Mouse (Mus musculus): Measurements from ENCODE around the gene Runx2.

The Runx2 gene

DNA sequence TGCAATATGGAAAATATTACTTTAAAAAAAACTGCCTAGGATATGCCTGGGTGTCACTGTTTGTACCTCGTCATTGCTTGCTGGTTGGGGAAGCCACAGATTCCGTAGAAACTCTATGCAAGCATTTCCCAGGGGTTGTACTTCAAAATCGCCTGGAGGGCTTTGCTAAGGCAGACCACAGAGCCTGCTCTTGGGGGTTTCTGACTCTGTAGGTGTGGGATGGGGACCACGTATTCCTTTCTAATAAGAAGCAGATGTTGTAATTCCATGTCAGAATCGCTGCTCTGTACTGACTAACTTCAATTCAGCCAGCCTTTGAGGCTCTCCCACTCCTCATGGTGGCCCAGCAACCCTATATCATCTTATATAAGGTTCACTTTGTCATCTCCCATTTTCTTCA lies 46.1 kb downstream of the Runx2 start:
- DNase-seq (ENCODE audit: extremely low spot score) = no peak

DNA sequence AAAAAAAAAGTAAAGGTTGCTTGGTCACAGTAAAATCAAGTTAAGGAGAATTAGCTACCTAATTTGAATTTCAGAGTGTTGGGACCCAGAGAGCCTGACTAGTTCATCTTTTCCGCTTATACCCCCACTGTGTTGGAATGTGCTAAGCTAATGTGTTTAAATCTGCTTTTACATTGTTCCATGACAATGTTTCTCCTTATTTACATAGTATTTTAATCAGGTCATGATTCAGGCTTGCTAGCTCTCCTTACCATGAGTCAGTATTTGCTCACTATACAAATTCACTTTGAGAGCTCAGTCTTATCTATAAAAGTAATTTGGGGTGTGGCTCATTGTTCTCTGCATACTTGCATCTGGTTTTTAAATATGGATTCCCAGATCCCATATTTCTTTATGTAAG lies 47.2 kb downstream of the Runx2 start:
- DNase-seq (ENCODE audit: extremely low spot score) = no peak

DNA sequence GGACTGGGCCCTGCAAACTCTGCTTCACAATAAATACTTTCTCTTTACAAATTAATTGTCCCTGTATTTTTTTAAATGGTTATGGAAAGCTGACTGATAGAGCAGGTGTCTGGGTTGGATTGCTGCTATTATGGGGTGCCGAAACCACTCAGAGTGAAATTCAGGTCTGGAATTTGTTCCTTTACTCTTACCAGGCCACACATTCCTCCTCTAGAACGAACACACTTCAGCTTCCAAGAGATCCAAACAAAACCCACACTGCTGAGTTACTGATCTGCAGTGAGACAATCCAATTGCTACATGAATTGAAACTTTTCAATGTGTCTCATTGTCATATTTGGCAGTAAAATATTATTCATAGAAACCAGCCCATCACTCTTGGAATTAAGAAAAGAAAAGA lies 47.6 kb downstream of the Runx2 start:
- no peak for DNase-seq (ENCODE audit: extremely low spot score)

DNA sequence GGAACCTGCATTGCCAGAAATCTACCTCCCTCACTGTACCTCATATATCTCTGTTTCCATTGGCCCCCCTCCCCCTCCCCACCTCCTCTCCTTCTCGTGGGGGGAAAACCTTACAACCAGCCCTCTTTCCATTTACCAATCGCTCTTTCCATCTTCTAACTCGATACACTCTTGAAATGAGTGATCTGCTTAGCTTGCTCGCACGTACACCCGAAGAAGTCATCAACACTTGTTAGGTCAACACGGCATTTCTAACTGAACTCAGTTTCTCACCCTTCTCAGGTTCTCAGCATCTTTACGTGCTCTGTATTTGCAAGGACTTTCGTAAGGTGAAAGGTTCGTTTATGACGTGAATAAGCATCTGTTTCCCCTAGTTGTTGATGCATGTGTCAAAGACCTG lies 48.3 kb downstream of the Runx2 start:
- DNase-seq (ENCODE audit: extremely low spot score) = no peak

DNA sequence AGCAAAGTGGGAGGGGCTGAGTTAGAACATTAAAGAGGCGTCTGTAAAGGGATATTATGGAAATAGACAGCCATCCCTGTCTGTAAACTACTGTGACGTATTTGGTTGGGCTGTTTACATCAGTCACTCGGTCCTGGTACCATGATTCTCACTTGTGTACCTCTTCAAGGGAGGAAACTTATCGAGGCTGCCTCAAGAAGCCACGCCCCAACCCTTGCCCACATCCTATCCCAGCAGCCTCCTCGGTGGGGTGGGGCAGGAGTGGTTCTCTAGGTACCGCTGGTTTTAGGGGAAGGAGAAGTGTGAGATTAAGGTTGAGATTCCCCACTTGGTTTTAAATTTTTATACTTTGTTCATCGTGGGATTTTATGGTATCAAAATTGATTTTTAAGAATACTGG lies 69.2 kb downstream of the Runx2 start:
- DNase-seq (ENCODE audit: extremely low spot score) = no peak

DNA sequence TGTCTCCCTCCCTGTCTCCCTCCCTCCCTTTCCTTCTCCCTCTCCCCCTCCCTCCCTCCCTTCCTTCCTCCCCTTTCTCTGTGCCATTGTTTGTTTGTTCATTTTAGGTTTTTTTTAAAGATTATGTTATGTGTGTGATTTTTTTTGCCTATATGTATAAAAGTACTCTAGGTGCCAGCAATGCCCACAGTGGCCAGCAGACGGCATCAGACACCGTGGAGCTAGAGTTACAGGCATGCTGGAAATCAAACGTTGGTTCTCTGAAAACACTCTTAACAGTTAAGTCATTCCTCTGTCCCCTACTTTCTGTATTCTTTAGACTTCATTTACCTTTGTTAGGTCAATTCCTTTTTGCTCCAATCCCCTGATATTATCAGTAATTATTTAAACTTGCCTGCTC lies 70.8 kb downstream of the Runx2 start:
- DNase-seq (ENCODE audit: extremely low spot score) = no peak

DNA sequence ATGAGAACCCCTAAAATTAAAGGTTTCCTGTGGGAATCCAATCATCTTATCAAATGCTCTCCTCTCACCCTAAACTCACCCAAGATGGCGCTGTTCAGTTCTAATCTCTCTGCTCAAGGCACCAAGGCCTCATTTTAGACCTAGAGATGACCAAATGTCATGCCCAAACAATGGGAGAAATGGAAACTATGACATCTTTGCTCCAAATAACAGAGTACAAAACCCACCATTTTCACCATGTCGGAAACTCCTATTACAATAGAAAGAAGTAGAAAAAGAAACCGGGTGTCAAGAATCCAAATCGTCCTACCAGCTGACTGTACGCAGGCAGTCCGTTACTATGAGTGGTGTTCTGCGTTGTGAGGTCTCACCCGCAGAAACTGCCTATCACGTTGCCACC lies 72.4 kb downstream of the Runx2 start:
- DNase-seq (ENCODE audit: extremely low spot score) = no peak

DNA sequence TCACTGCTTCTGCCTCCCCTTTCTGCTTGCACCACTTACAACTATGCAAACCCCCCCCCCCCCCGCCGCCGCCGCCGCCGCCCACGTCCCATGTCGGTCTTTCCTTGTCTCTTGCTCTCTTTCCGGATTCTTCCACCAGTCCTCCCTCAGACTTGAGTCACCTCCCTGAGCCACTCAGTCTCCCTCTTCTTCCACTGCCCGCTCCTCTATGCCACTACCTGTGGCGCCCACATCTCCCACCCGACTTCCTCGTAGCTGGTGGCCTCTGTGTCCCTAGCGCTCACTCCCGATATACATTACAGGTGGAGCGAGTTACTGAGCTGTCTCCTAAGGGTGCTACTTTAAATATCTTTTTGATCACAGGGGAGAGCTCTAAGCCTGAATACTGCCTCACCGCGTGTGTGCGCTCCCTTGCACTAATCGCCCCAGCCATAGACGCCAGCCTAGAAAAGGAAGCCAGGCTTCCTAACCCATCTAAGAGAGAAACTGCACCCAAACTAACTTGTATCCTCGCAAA lies 76.4 kb downstream of the Runx2 start:
- DNase-seq (ENCODE audit: extremely low spot score) = peak; percentile 19

DNA sequence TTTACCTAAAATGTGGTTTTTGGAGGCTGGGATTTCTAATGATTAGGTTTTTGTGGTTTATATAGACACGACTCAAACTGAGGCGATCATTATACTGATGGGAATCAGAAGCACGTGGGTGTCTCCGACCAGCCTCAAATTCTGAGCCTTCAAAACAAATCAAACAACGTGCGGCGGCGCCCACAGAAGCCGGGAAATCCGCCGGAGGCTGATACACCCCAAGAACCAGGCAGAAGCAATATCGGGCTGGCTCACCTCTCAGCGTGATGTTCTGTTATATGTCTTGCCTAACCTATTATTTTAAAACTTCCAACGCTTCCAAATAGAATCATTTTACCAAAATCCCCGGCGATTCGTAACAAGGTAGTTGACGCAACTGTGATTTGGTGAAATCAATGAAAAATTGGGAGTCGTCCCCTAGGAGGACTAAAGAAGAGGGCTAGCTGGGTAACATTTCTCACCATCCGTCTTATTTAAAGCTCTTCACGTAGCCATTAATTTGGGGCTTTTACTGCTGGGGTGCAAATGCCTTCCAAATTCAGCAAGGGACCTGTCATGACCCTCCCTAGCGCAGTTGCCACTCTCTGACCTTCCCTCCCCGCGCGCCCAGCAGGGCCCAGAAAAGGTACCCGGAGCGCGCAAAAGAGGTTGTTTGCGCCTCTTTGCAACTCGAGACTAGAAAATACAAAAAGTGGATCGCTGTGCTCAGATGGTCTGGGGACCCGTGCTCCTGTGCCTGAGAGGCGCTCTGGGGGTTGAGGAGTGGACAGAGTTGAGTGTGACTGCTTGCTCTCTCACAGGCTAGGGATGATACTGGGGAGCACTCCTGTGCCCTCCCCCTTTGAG lies 77.1 kb downstream of the Runx2 start:
- peak; percentile 53 for DNase-seq (ENCODE audit: extremely low spot score)

DNA sequence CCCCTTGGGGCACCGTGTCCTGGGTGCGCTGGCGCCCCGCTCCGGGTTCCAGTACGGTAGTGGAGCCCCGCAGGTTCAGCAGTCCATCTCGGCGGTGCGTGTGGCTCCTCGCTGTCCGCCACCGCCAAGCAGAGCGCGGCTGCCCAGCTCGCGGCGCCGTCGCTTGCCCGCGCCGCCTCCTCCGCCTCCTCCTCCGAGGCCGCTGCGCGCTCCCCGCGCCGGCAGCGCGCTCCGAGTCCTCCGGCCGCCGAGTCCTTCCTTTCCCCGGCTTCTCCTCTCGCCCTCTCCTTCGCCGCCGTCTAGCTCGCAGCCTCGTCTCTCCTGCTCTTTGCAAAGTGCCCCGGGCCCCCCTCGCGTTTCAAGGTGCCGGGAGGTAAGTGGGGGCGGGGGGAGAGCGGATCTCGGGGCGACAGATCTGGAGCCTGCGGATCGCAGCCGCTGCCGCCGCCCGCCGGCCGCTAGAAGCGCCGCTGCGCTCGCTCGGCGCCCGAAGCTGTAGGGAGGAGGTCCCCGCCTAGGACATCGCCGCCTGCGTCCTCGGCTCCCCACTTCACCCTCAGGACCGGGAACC lies 78.5 kb downstream of the Runx2 start:
- peak; percentile 83 for DNase-seq (ENCODE audit: extremely low spot score)

DNA sequence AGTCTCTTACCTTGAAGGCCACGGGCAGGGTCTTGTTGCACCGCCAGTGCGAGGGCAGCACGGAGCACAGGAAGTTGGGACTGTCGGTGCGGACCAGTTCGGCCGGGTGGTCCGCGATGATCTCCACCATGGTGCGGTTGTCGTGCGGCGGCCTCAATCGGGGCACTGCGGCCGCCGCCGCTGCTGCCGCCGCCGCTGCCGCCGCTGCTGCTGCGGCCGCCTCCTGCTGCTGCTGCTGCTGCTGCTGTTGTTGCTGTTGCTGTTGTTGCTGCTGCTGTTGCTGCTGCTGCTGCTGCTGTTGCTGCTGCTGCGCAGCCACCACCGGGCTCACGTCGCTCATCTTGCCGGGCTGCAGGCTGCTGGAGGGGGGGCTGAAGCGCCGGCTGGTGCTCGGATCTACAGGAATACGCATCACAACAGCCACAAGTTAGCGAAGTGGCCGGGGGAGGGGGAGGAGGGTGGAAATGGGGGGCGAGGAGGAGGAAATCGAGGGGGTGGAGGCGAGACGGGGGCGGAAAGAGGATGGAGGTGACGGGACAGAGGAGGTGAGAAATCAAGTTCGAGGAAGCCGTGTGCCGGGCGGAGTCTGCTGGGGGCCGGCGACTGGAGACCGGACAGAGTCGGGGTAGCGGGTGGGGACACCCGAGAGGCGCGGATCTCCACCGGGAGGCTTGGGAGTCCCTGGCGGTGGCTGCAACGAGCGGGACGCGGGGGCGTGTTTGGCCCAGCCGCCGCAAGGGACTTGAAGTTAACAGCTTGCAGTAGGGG lies 79.2 kb downstream of the Runx2 start:
- peak; percentile 53 for DNase-seq (ENCODE audit: extremely low spot score)

DNA sequence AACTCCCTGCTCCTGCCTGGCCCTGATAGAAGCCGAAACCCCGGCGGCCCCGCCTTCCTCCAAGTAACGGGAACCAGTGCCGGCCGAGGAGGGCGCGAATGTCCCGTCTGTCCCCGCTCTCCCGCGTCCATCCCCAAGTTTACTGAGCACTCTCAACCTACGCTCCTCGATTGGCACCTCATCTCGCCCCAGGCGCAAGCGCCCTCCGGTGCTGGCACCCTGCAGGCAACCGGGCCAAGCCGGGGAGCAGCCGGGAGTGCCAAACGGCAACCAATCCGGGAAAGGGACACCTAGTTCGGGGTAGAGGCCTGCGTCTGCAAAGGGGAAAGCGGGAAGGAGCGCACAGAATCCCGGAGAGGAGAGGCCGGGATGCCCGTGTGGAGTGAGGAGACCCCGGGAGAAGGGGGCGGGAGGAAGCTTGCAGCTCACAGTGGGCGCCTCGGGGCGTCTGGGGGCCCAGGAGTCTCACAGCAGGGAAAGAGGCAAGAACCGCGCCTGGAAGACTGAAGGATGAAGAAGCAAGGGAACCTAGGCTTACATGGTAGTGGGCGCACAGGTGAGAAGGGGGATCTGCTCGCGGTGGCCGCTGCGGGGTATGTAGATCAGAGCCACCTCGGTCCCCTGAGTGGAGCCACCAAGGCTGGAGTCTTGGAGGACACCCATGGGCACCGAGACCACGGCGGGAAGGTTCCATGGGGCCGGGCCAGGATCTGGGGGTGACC lies 79.9 kb downstream of the Runx2 start:
- peak; percentile 71 for DNase-seq (ENCODE audit: extremely low spot score)

DNA sequence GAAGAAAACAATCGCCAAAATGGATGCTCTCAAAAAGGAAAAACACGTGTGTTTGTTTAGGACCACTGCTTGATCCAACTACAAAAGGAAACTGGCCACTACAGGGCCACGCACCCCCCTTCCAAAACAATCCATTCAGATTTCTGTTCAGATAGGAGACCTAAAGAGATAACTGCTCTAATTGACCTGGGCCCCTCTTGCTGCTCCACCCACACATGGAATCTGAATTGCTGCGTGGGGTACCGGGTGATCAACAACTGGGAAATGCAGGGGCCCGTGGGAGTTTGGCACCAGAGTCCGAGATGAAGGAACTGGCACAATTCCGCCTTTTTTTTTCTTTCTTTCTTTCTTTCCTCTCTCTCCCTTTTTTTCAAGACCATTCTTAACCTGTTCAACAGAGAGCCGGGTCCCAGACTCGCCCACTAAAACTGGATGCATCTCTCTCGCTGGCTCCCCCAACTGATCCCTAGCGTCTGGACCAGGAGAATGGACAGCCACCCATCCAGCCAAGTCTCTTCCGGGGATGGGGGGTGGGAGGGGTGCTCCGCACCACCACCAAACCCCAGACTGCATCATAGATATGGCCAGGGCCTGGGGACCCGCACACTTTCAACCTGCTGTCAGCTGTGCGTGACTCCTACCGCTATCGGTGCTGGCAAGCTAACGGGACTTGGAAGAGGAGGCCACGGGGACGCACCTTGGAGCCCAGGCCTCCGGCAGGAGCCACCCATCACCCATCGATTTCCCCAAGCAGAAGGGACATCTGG lies 80.9 kb downstream of the Runx2 start:
- peak; percentile 36 for DNase-seq (ENCODE audit: extremely low spot score)

DNA sequence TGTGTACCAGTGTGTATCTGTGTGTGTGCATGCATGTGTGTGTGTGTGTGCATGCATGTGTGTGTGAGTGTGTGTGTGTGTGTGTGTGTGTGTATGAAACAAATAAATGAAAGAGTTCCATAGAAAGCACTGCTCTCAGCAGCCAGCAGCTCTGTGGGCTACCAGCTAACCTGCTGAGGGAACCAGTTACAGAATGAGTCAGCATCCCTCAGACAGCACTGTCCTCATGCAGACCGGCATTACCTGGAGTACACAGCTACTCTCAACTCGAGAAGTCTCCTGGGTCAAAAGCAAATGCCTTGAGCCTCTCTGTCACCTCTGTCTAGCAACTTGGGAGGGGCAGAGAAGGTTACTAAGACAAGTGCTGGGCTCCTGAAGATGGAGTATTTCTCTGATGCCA lies 86.1 kb downstream of the Runx2 start:
- no peak for DNase-seq (ENCODE audit: extremely low spot score)

DNA sequence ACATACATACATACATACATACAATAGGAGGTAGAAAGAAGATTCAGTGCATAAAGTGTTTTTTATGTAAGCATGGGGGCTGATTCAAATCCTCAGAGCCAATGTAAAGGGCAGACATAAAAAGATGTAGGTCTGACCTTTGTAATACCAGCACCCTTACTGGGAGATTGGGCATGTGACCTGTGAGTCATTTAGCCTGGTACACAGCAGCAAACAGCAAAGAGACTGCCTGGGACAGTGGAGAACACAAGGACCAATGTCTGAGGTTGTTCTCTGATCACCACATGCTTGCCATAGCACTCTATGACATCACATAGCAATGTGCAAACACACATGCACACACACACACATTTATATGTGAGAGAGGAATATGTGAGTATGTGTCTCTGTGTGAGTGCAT lies 86.9 kb downstream of the Runx2 start:
- DNase-seq (ENCODE audit: extremely low spot score) = no peak

DNA sequence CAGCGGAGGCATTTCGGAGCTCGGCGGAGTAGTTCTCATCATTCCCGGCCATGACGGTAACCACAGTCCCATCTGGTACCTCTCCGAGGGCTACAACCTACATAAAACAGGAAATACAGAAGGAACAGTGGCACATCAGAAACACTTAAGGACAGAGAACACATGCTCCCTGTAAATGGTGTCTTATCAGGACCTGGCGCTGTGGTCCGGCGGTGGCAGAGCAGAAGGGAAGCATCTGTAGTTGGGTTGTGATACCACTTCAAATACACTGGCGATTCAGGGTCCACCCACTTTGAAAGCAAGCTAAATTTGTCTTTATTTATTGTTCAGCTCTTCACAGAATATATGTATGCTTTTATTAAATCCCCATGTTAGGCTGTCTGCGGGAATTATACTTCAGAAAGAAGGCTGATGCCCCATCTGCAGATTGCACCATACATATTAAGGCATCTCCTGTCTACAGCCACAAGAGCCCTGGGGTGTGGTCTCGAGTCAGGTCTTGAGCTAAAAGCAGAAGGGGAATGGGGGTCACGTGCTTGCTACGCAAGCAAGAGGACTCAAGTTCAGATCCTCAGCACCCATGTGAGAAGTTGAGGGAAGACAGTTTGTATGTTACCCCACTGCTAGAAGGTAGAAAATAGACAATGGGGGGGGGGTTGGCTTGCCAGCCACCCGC lies 89.7 kb downstream of the Runx2 start:
- DNase-seq (ENCODE audit: extremely low spot score) = no peak

DNA sequence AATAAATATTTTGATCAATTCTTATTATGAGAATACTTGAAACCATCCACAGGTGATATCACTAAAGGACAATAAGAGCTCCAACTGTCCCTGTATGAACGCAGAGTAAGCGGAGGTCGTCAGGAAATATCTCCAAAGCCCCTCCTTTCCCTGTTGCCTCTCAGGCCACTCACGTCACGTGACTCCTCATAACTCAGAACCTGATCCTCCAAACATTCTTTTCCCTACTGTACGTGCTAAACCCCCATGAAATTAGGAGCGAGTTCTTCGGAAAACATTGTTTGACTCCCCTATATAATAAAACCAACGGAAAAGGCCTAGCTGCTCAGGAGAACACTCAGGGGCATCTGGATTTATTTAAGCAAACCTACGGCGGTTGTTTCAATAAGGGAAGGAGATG lies 90.3 kb downstream of the Runx2 start:
- no peak for DNase-seq (ENCODE audit: extremely low spot score)

DNA sequence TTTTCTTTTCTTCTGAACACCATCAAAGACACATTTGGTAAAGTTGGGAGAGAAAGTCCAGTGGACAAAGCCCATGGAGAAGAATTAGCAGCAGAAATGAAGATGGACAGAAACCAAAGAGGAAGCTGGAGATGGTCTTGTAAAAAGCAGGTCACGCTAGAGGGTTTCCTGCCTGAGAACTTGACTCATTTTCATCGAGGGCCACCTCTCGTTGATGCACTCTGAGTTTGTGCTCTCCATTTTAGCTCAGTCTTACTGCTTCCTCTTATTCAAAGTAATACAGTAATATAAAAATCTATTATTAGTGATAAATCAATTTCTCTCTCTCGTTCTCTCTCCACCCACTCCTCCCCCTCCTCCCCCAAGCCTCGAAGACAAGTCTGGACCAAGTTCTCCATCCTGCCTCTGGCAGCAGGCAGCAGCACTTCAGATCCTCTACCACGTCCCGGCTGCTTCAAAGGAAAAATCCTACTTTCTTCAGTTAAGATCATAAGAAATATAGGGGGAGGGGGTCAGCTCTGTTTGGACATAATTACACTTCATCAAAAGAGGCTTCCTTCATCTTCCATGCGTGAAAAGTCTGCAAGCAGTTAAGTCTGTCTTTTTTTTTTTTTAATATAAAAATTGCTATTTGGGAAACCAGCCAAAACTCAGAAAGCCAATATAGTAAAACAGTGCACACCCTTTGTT lies 92.3 kb downstream of the Runx2 start:
- no peak for DNase-seq (ENCODE audit: extremely low spot score)

DNA sequence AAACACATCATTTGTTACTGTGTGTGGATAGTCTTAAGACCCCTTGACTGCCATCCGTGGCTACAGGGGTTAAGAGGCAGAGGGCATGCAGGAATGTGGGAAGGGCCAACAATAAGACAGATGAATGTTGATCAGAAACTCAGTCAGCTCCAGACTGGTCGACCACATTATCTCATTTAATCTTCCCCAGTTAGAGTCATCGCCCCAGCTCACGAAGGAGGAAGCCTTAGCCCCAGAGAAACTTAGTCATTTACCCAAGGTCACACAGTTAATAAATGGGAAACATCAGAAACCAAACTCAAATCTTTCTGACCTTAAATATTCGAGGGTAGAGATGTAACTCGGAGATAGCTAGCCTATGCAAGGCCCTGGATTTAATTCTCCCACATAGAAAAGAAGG lies 96.0 kb downstream of the Runx2 start:
- DNase-seq (ENCODE audit: extremely low spot score) = no peak

DNA sequence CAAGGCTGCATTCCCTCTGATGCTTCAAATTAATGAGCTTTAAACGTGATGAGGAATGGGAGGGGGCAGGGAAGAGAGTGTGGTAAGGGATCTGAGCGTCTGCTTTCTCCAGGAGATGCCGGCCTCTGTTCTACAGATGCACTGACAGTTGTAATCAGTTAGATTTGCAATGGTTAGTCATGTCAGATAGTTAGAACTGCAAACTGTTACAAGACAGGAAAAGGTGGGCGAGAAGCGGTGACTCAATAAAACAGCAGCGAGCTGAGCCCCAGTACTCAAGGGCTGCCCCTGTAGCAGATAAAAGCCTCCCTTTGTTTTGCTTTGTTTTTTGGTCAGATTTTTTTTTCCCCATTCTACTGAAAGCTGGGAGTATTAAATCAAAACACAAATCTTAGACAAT lies 96.6 kb downstream of the Runx2 start:
- no peak for DNase-seq (ENCODE audit: extremely low spot score)
